ENCODE assay signal across 27 mouse cellular contexts in genomic region chr12:70249616-70250157, GRCm38 (mm10). TPM values are rescaled to one million over a fixed set of nuclear protein-coding genes. Genes with fewer than 3 reads are reported as not detected.
DNase-seq lines count a peak whose midpoint lies in the region; ATAC-seq and TF ChIP-seq lines count a peak whose summit lies in the region.
"Had no signal": no experiment of that assay in that cellular context is flagged by ENCODE, and none has a peak within 500 bp of the region (broad histone marks: within the 10 kb centered on the region; RNA-seq: fewer than 3 reads in every experiment).

No protein-coding gene starts in this region.

- 82% methylated on average over 10 of the region's 10 CpGs for WGBS in forebrain, embryonic 14.5 days
- WGBS in forebrain, embryonic 16.5 days, result 80% methylated on average over 10 of the region's 10 CpGs
- WGBS in hindbrain, embryonic 14.5 days, result 57% methylated on average over 10 of the region's 10 CpGs
- 62% methylated on average over 10 of the region's 10 CpGs for WGBS in hindbrain, embryonic 16.5 days
- WGBS in hindbrain, postnatal 0 days, result 47% methylated on average over 10 of the region's 10 CpGs
- WGBS in midbrain, embryonic 15.5 days, result 50% methylated on average over 10 of the region's 10 CpGs

- no peak for TF ChIP-seq CTCF in hindbrain, postnatal 0 days (IDR thresholded peaks at IDR 0.05; ENCODE audit: low read depth)

- no peak overlapping the region for H3K4me3 ChIP-seq in forebrain, embryonic 14.5 days (ENCODE audit: low read depth, low read length)
- no peak overlapping the region for H3K4me3 ChIP-seq in forebrain, embryonic 16.5 days (replicated peaks; ENCODE audit: low read length)
- no peak overlapping the region for H3K4me3 ChIP-seq in hindbrain, embryonic 14.5 days (replicated peaks; ENCODE audit: low read length)
- no peak overlapping the region for H3K4me3 ChIP-seq in hindbrain, embryonic 16.5 days (ENCODE audit: low read length)
- H3K4me3 ChIP-seq in hindbrain, postnatal 0 days (ENCODE audit: low read length), result no peak overlapping the region
- no peak overlapping the region for H3K4me3 ChIP-seq in midbrain, embryonic 15.5 days
- H3K4me3 ChIP-seq: embryonic facial prominence, embryonic 13.5 days; liver, embryonic 12.5 days; megakaryocyte, embryonic 14.5 days; neural tube, embryonic 15.5 days had no signal

- peak; percentile 47 for ATAC-seq in forebrain, embryonic 14.5 days
- no peak for ATAC-seq in forebrain, embryonic 16.5 days
- ATAC-seq in hindbrain, embryonic 14.5 days (ENCODE audit: low FRiP score), result no peak
- no peak for ATAC-seq in hindbrain, embryonic 16.5 days
- peak; percentile 34; the same call in 1 of the 2 replicates for ATAC-seq in hindbrain, postnatal 0 days
- peak; percentile 10; the same call in 1 of the 2 replicates for ATAC-seq in midbrain, embryonic 15.5 days (replicated peaks)
- ATAC-seq: intestine, postnatal 0 days; liver, embryonic 12.5 days; liver, postnatal 0 days; Patski had no signal

- H3K36me3 ChIP-seq in forebrain, embryonic 14.5 days (ENCODE audit: control insufficient read depth, insufficient read depth, low read length), result 0 out of 2 replicates have a peak, but pooled peaks cover 4% of the 10 kb centered on the region
- H3K36me3 ChIP-seq in forebrain, embryonic 16.5 days (ENCODE audit: control insufficient read depth, insufficient read depth), result no peaks in the 10 kb centered on the region
- no peaks in the 10 kb centered on the region for H3K36me3 ChIP-seq in hindbrain, embryonic 14.5 days (replicated peaks; ENCODE audit: control insufficient read depth, insufficient read depth)
- H3K36me3 ChIP-seq in hindbrain, embryonic 16.5 days (ENCODE audit: control insufficient read depth, insufficient read depth, low read length), result no peaks in the 10 kb centered on the region
- no peaks in the 10 kb centered on the region; the same call in none of the 2 replicates for H3K36me3 ChIP-seq in hindbrain, postnatal 0 days (ENCODE audit: insufficient read depth, low read length)
- no peaks in the 10 kb centered on the region for H3K36me3 ChIP-seq in midbrain, embryonic 15.5 days (replicated peaks)
- H3K36me3 ChIP-seq: embryonic facial prominence, embryonic 13.5 days; liver, embryonic 12.5 days had no signal

- no peak for DNase-seq in forebrain, embryonic 14.5 days (ENCODE audit: low spot score)
- DNase-seq in hindbrain, embryonic 14.5 days (ENCODE audit: low spot score), result no peak
- DNase-seq in hindbrain, postnatal 0 days (ENCODE audit: low spot score), result no peak
- no peak for DNase-seq in cerebellum, adult 11-12 months
- no peak for DNase-seq in heart, postnatal 4 days
- DNase-seq: adrenal gland, postnatal 10 days; cerebellum, adult 11 months; cerebellum, adult 9-11 months; gastrocnemius, postnatal 10 days; heart, postnatal 14 days; kidney, adult 9 months; kidney, postnatal 10 days; layer of hippocampus, adult 9-11 months; liver, postnatal 0 days; lung, postnatal 4 days; right cerebral cortex, postnatal 14 days; thymus, adult 18-20 months; thymus, postnatal 25 days had no signal

- H3K9ac ChIP-seq in forebrain, embryonic 14.5 days (ENCODE audit: low read length), result no peak overlapping the region
- no peak overlapping the region for H3K9ac ChIP-seq in forebrain, embryonic 16.5 days (replicated peaks; ENCODE audit: low read depth, low read length)
- H3K9ac ChIP-seq in hindbrain, embryonic 14.5 days, result 0 out of 2 replicates have a peak overlapping the region, but pooled peaks have one; percentile 33
- H3K9ac ChIP-seq in hindbrain, embryonic 16.5 days (ENCODE audit: low read depth, low read length), result no peak overlapping the region
- no peak overlapping the region for H3K9ac ChIP-seq in hindbrain, postnatal 0 days (replicated peaks; ENCODE audit: low read length)
- H3K9ac ChIP-seq in midbrain, embryonic 15.5 days, result no peak overlapping the region
- H3K9ac ChIP-seq: embryonic facial prominence, embryonic 13.5 days; liver, embryonic 12.5 days; liver, postnatal 0 days; neural tube, embryonic 15.5 days had no signal

- no peak overlapping the region for H3K4me2 ChIP-seq in forebrain, embryonic 14.5 days (ENCODE audit: low read length)
- H3K4me2 ChIP-seq in forebrain, embryonic 16.5 days (ENCODE audit: low read length), result no peak overlapping the region
- no peak overlapping the region for H3K4me2 ChIP-seq in hindbrain, embryonic 14.5 days (replicated peaks)
- no peak overlapping the region for H3K4me2 ChIP-seq in hindbrain, embryonic 16.5 days (ENCODE audit: low read length)
- H3K4me2 ChIP-seq in hindbrain, postnatal 0 days (ENCODE audit: low read depth, low read length), result no peak overlapping the region
- H3K4me2 ChIP-seq in midbrain, embryonic 15.5 days, result no peak overlapping the region
- H3K4me2 ChIP-seq: embryonic facial prominence, embryonic 13.5 days; liver, embryonic 12.5 days; neural tube, embryonic 15.5 days had no signal

- H3K27ac ChIP-seq in forebrain, embryonic 14.5 days (ENCODE audit: low read depth, low read length), result 0 out of 2 replicates have a peak overlapping the region, but pooled peaks have one; percentile 33
- H3K27ac ChIP-seq in forebrain, embryonic 16.5 days (ENCODE audit: low read length), result no peak overlapping the region
- H3K27ac ChIP-seq in hindbrain, embryonic 14.5 days, result peak overlapping the region; percentile 56; the same call in 1 of the 2 replicates
- no peak overlapping the region for H3K27ac ChIP-seq in hindbrain, embryonic 16.5 days (ENCODE audit: low read depth, low read length)
- H3K27ac ChIP-seq in hindbrain, postnatal 0 days, result no peak overlapping the region; the same call in 1 of the 2 replicates
- peak overlapping the region; percentile 73 for H3K27ac ChIP-seq in midbrain, embryonic 15.5 days
- H3K27ac ChIP-seq: embryonic facial prominence, embryonic 13.5 days; liver, embryonic 12.5 days; neural tube, embryonic 15.5 days had no signal

- no peaks in the 10 kb centered on the region for H3K27me3 ChIP-seq in forebrain, embryonic 14.5 days (replicated peaks; ENCODE audit: control insufficient read depth, insufficient read depth, low read length)
- no peaks in the 10 kb centered on the region for H3K27me3 ChIP-seq in forebrain, embryonic 16.5 days (replicated peaks; ENCODE audit: control insufficient read depth, insufficient read depth, low read length)
- no peaks in the 10 kb centered on the region for H3K27me3 ChIP-seq in hindbrain, embryonic 14.5 days (ENCODE audit: control insufficient read depth, insufficient read depth, low read length)
- no peaks in the 10 kb centered on the region for H3K27me3 ChIP-seq in hindbrain, embryonic 16.5 days (replicated peaks; ENCODE audit: control insufficient read depth, insufficient read depth, low read length)
- no peaks in the 10 kb centered on the region for H3K27me3 ChIP-seq in hindbrain, postnatal 0 days (ENCODE audit: insufficient read depth, low read length)
- no peaks in the 10 kb centered on the region for H3K27me3 ChIP-seq in midbrain, embryonic 15.5 days (replicated peaks)
- H3K27me3 ChIP-seq: embryonic facial prominence, embryonic 13.5 days; liver, embryonic 12.5 days; neural tube, embryonic 15.5 days had no signal

- H3K4me1 ChIP-seq in forebrain, embryonic 14.5 days (ENCODE audit: control insufficient read depth, insufficient read depth, low read length), result peaks cover 12% of the 10 kb centered on the region; the same call in 1 of the 2 replicates
- H3K4me1 ChIP-seq in forebrain, embryonic 16.5 days (replicated peaks; ENCODE audit: control insufficient read depth, insufficient read depth, low read length), result 0 out of 2 replicates have a peak, but pooled peaks cover 9% of the 10 kb centered on the region
- H3K4me1 ChIP-seq in hindbrain, embryonic 14.5 days (replicated peaks; ENCODE audit: control insufficient read depth, insufficient read depth, low read length), result peaks cover 24% of the 10 kb centered on the region
- H3K4me1 ChIP-seq in hindbrain, embryonic 16.5 days (ENCODE audit: control insufficient read depth, insufficient read depth, low read depth, low read length), result no peaks in the 10 kb centered on the region; the same call in 1 of the 2 replicates
- H3K4me1 ChIP-seq in hindbrain, postnatal 0 days (ENCODE audit: insufficient read depth, low read length), result no peaks in the 10 kb centered on the region
- peaks cover 27% of the 10 kb centered on the region for H3K4me1 ChIP-seq in midbrain, embryonic 15.5 days
- H3K4me1 ChIP-seq: liver, embryonic 12.5 days had no signal

- H3K9me3 ChIP-seq in forebrain, embryonic 14.5 days (replicated peaks; ENCODE audit: control insufficient read depth, low read length), result no peaks in the 10 kb centered on the region
- no peaks in the 10 kb centered on the region for H3K9me3 ChIP-seq in forebrain, embryonic 16.5 days (ENCODE audit: control insufficient read depth, low read length)
- H3K9me3 ChIP-seq in hindbrain, embryonic 14.5 days (ENCODE audit: control insufficient read depth, low read length), result no peaks in the 10 kb centered on the region
- no peaks in the 10 kb centered on the region for H3K9me3 ChIP-seq in hindbrain, embryonic 16.5 days (ENCODE audit: control insufficient read depth, low read length)
- no peaks in the 10 kb centered on the region for H3K9me3 ChIP-seq in hindbrain, postnatal 0 days (ENCODE audit: low read length)
- no peaks in the 10 kb centered on the region for H3K9me3 ChIP-seq in midbrain, embryonic 15.5 days
- H3K9me3 ChIP-seq: embryonic facial prominence, embryonic 13.5 days; liver, embryonic 12.5 days; megakaryocyte, embryonic 14.5 days; neural tube, embryonic 15.5 days had no signal

RNA-seq across cellular contexts. Expression of gene Pygl, which starts 18.4 kb away (rescaled TPM):
- 4.9 and 6.1 TPM in 2 replicates for polyA plus RNA-seq in forebrain, embryonic 14.5 days (2014; fragmentation: Nextera tagmentation; extraction: Ambion mirVana)
- 5.1 and 7.0 TPM in 2 replicates for polyA plus RNA-seq in forebrain, embryonic 16.5 days (2015; fragmentation: Nextera tagmentation; extraction: Ambion mirVana)
- 9.2 and 9.4 TPM in 2 replicates for polyA plus RNA-seq in hindbrain, embryonic 14.5 days (2014; fragmentation: Nextera tagmentation; extraction: Ambion mirVana)
- 9.6 and 9.9 TPM in 2 replicates for polyA plus RNA-seq in hindbrain, embryonic 16.5 days (2015; fragmentation: Nextera tagmentation; extraction: Ambion mirVana)
- 9.0 and 10.9 TPM in 2 replicates for total RNA-seq in hindbrain, postnatal 0 days (2014; rRNA removed)
- polyA plus RNA-seq in hindbrain, postnatal 0 days (2015; fragmentation: Nextera tagmentation; extraction: Ambion mirVana), result 8.3 and 8.4 TPM in 2 replicates
- polyA plus RNA-seq in midbrain, embryonic 15.5 days (2015; fragmentation: Nextera tagmentation; extraction: Ambion mirVana), result 8.6 and 9.1 TPM in 2 replicates
- total RNA-seq in heart, postnatal 4 days (2021), result 10 to 100 TPM; 13.9 to 15.9 TPM

Comparison
In these comparisons a context has a peak if more than half of its experiments do, and no peak if none do; other contexts are left out.
1. ATAC-seq: peak in forebrain, embryonic 14.5 days (single experiment), hindbrain, postnatal 0 days (single experiment) and midbrain, embryonic 15.5 days (single experiment); none in forebrain, embryonic 16.5 days (single experiment), hindbrain, embryonic 14.5 days (single experiment) and hindbrain, embryonic 16.5 days (single experiment).
2. H3K27ac ChIP-seq: peak in forebrain, embryonic 14.5 days (single experiment), hindbrain, embryonic 14.5 days (single experiment) and midbrain, embryonic 15.5 days (single experiment); none in forebrain, embryonic 16.5 days (single experiment), hindbrain, embryonic 16.5 days (single experiment) and hindbrain, postnatal 0 days (single experiment).